16 mouse cellular contexts compared by ENCODE assay signal in the genomic region with DNA sequence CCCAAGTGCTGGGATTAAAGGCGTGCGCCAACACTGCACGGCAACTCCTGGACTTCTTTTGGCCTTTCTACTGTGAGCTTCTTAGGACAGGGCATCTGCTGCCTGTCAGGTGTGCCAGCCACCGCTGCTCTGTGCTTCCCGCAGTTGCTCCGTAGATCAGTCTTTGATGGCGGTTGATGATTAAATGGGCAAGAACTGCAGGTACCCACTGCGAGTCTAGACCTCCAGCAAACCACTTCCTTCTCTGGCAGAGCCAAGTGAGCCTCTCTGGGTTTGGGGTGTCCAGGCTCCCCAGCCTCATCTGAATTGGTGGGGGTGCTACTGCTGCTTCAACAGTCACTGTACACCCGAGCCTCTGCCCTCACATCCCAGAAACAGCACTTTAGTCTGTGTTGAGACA. TPM values are rescaled to one million over a fixed set of nuclear protein-coding genes. Genes with fewer than 3 reads are reported as not detected.
DNase-seq lines count a peak whose midpoint lies in the region; TF ChIP-seq lines count a peak whose summit lies in the region.
"Had no signal": no experiment of that assay in that cellular context is flagged by ENCODE, and none has a peak within 500 bp of the region (broad histone marks: within the 10 kb centered on the region; RNA-seq: fewer than 3 reads in every experiment).

No protein-coding gene starts in this region.

- peak overlapping the region; percentile 90 for H3K27ac ChIP-seq in gastrocnemius, adult 2 months
- peak overlapping the region; percentile 70; the same call in 1 of the 2 replicates for H3K27ac ChIP-seq in layer of hippocampus, adult 2 months

- TF ChIP-seq CTCF in gastrocnemius, adult 2 months (IDR thresholded peaks at IDR 0.05) = no peak
- TF ChIP-seq CTCF in layer of hippocampus, adult 2 months (conservative IDR thresholded peaks at IDR 0.05) = no peak

- no peak for DNase-seq in gastrocnemius, adult 2 months
- DNase-seq in gastrocnemius, postnatal 4 days (ENCODE audit: low spot score in 2 of 2) = no peak
- no peak for DNase-seq in layer of hippocampus, adult 2 months (ENCODE audit: low spot score in 2 of 2)
- DNase-seq in layer of hippocampus, adult 18-20 months (ENCODE audit: low spot score in 2 of 2) = no peak
- DNase-seq in 416B (ENCODE audit: low read depth) = peak; percentile 44
- peak; percentile 73 for DNase-seq in induced T-regulatory cell, adult 2 months (ENCODE audit: low read depth)
- no peak for DNase-seq in adrenal gland, postnatal 14 days
- DNase-seq in urinary bladder, postnatal 14 days (ENCODE audit: low spot score) = no peak
- DNase-seq: cerebellum, adult 11 months; lung, postnatal 10 days; right cerebral cortex, postnatal 4 days had no signal

- H3K4me3 ChIP-seq in gastrocnemius, adult 2 months = no peak overlapping the region
- no peak overlapping the region for H3K4me3 ChIP-seq in layer of hippocampus, adult 2 months
- H3K4me3 ChIP-seq: erythroblast, embryonic 14.5 days had no signal

- intact Hi-C loops in gastrocnemius, adult 2 months (cut with DNase I) = no loop called here

RNA-seq across cellular contexts. Expression of a gene that starts 11.0 kb away (rescaled TPM):
- 10 to 100 TPM; 79.2 to 95.2 TPM for total RNA-seq in gastrocnemius, adult 2 months (2021)
- total RNA-seq in gastrocnemius, postnatal 4 days (2021) = 100 to 1,000 TPM; 170 to 175 TPM
- total RNA-seq in layer of hippocampus, adult 2 months (2021) = 10 to 100 TPM; 40.8 to 47.3 TPM
- 10 to 100 TPM; 34.5 to 42.3 TPM for total RNA-seq in layer of hippocampus, adult 18-20 months (2021)
- 48.9 and 54.8 TPM in 2 replicates for total RNA-seq in adrenal gland, postnatal 14 days (2021)

RNA-seq across cellular contexts. Expression of a gene that starts 33.0 kb away (rescaled TPM):
- total RNA-seq in gastrocnemius, adult 2 months (2021) = 10 to 100 TPM; 10.9 to 17.3 TPM
- 10 to 100 TPM; 13.4 to 16.8 TPM for total RNA-seq in gastrocnemius, postnatal 4 days (2021)
- total RNA-seq in layer of hippocampus, adult 2 months (2021) = 10 to 100 TPM; 37.8 to 56.5 TPM
- total RNA-seq in layer of hippocampus, adult 18-20 months (2021) = 10 to 100 TPM; 27.9 to 35.7 TPM
- total RNA-seq in adrenal gland, postnatal 14 days (2021) = 18.1 and 23.5 TPM in 2 replicates

RNA-seq across cellular contexts. Expression of a gene that starts 41.8 kb away (rescaled TPM):
- total RNA-seq in gastrocnemius, adult 2 months (2021) = 100 to 1,000 TPM; 567 to 689 TPM
- total RNA-seq in gastrocnemius, postnatal 4 days (2021) = 1,000 to 10,000 TPM; 1,089 to 1,227 TPM
- total RNA-seq in layer of hippocampus, adult 2 months (2021) = 100 to 1,000 TPM; 225 to 234 TPM
- 100 to 1,000 TPM; 210 to 218 TPM for total RNA-seq in layer of hippocampus, adult 18-20 months (2021)
- 786 and 963 TPM in 2 replicates for total RNA-seq in adrenal gland, postnatal 14 days (2021)

RNA-seq across cellular contexts. Expression of a gene that starts 47.6 kb away (rescaled TPM):
- 10 to 100 TPM; 31.3 to 31.9 TPM for total RNA-seq in gastrocnemius, adult 2 months (2021)
- total RNA-seq in gastrocnemius, postnatal 4 days (2021) = 10 to 100 TPM; 48.8 to 50.7 TPM
- 10 to 100 TPM; 74.5 to 76.7 TPM for total RNA-seq in layer of hippocampus, adult 2 months (2021)
- total RNA-seq in layer of hippocampus, adult 18-20 months (2021) = 10 to 100 TPM; 64.0 to 68.7 TPM
- total RNA-seq in adrenal gland, postnatal 14 days (2021) = 59.7 and 60.4 TPM in 2 replicates

RNA-seq across cellular contexts. Expression of a gene that starts 51.4 kb away (rescaled TPM):
- not detected for total RNA-seq in gastrocnemius, adult 2 months (2021)
- total RNA-seq in gastrocnemius, postnatal 4 days (2021) = not detected
- not detected for total RNA-seq in layer of hippocampus, adult 2 months (2021)
- not detected for total RNA-seq in layer of hippocampus, adult 18-20 months (2021)
- not detected in 2 replicates for total RNA-seq in adrenal gland, postnatal 14 days (2021)
- total RNA-seq: adrenal gland, adult 18-20 months; heart, adult 8-10 months; layer of hippocampus, adult 8-10 months; left cerebral cortex, postnatal 36 days had no signal

Comparison
In these comparisons a context has a peak if more than half of its experiments do, and no peak if none do; other contexts are left out.
1. DNase-seq: peak in 416B (single experiment) and induced T-regulatory cell, adult 2 months (single experiment); none in gastrocnemius, adult 2 months (single experiment), gastrocnemius, postnatal 4 days (0 of 2), layer of hippocampus, adult 2 months (0 of 2), layer of hippocampus, adult 18-20 months (0 of 2), adrenal gland, postnatal 14 days (single experiment) and urinary bladder, postnatal 14 days (single experiment).